Mouse (Mus musculus) brain, embryonic 14.5 days (tissue): ENCODE data around the gene Ltb4r1. TPM values are rescaled to one million over a fixed set of nuclear protein-coding genes. Genes with fewer than 3 reads are reported as not detected.

Experiments
- DNase-seq: peaks from one replicate; pipeline ENCODE4 v3.0.0-alpha.2; 2011; ENCODE audit warnings: low read depth
- CTCF ChIP-seq: fragments of 200-500 bp; IDR thresholded peaks from 2 replicates; pipeline ENCODE4 v1.5.1; 2012; ENCODE audit warnings: inconsistent platforms, mild to moderate bottlenecking, moderate library complexity, borderline replicate concordance; ENCODE audit not compliant: insufficient read depth, insufficient read length; ENCODE audit errors: extremely low read depth
- POLR2A ChIP-seq: fragments of 200-500 bp; IDR thresholded peaks from 2 replicates; pipeline ENCODE4 v1.6.1; 2012; ENCODE audit warnings: mild to moderate bottlenecking, inconsistent platforms, borderline replicate concordance; ENCODE audit not compliant: poor library complexity, insufficient read depth, insufficient read length, severe bottlenecking; ENCODE audit errors: extremely low read depth
- polyA plus RNA-seq: library from polyadenylated mRNA; depleted of rRNA; stranded (reverse); fragments of >200 nt; gene quantifications from 2 replicates; pipeline ENCODE4 v1.2.3, GENCODE M21; 2012; rRNA removed

Ltb4r1 gene
- polyA plus RNA-seq, 1 experiment = 0.71 TPM

GRCm38 (mm10) chr14:55793946-55794345 is 28.2 kb downstream of the Ltb4r1 start:
- DNase-seq = no peak

GRCm38 (mm10) chr14:55795380-55796163 is 29.8 kb downstream of the Ltb4r1 start:
- TF ChIP-seq POLR2A = no peak
- no peak for TF ChIP-seq CTCF
- no peak for DNase-seq

More at GRCm38 (mm10) chr14:55793946-55794345, 28.2 kb downstream of the Ltb4r1 start:
- TF ChIP-seq POLR2A (no peak), CTCF (no peak)

- TF ChIP-seq POLR2A (no peak), CTCF (no peak)
- peak; percentile 94 for DNase-seq
Observed at GRCm38 (mm10) chr14:55814885-55815284, 49.1 kb downstream of the Ltb4r1 start.

- peak; percentile 69 for DNase-seq
- TF ChIP-seq POLR2A = no peak
- TF ChIP-seq CTCF = no peak
Observed at GRCm38 (mm10) chr14:55815310-55815751, 49.6 kb downstream of the Ltb4r1 start.

Other genes starting within 250 kb of the Ltb4r1 start
- gene Nrl, start 241.0 kb upstream of the Ltb4r1 start, polyA plus RNA-seq = 0.56 and 0.69 TPM in 2 replicates
- 21.5 and 23.2 TPM in 2 replicates for gene Pck2, start 225.7 kb upstream of the Ltb4r1 start, polyA plus RNA-seq
- gene Dcaf11, start 206.0 kb upstream of the Ltb4r1 start, polyA plus RNA-seq = 111 and 112 TPM in 2 replicates
- gene A730061H03Rik, start 205.6 kb upstream of the Ltb4r1 start, polyA plus RNA-seq = 0.92 and 1.3 TPM in 2 replicates
- gene Fitm1, start 190.3 kb upstream of the Ltb4r1 start, polyA plus RNA-seq = 0.19 and 0.38 TPM in 2 replicates
- 94.1 and 98.3 TPM in 2 replicates for gene Psme1, start 187.8 kb upstream of the Ltb4r1 start, polyA plus RNA-seq
- 14.5 and 20.9 TPM in 2 replicates for gene Emc9, start 180.7 kb upstream of the Ltb4r1 start, polyA plus RNA-seq
- gene Psme2, start 174.8 kb upstream of the Ltb4r1 start, polyA plus RNA-seq = 65.9 and 76.2 TPM in 2 replicates
- gene Rnf31, start 174.3 kb upstream of the Ltb4r1 start, polyA plus RNA-seq = 25.1 and 30.4 TPM in 2 replicates
- gene Irf9, start 162.4 kb upstream of the Ltb4r1 start, polyA plus RNA-seq = 23.5 and 26.2 TPM in 2 replicates
- 15.9 and 18.4 TPM in 2 replicates for gene Rec8, start 147.9 kb upstream of the Ltb4r1 start, polyA plus RNA-seq
- 182 and 184 TPM in 2 replicates for gene Ipo4, start 130.0 kb upstream of the Ltb4r1 start, polyA plus RNA-seq
- gene Gm49378, start 128.1 kb upstream of the Ltb4r1 start, polyA plus RNA-seq = 8.4 and 8.8 TPM in 2 replicates
- 44.9 and 45.8 TPM in 2 replicates for gene Tm9sf1, start 122.2 kb upstream of the Ltb4r1 start, polyA plus RNA-seq
- 1.2 and 1.8 TPM in 2 replicates for gene Tssk4, start 115.8 kb upstream of the Ltb4r1 start, polyA plus RNA-seq
- 45.8 and 51.0 TPM in 2 replicates for gene Mdp1, start 105.5 kb upstream of the Ltb4r1 start, polyA plus RNA-seq
- gene Gmpr2, start 94.0 kb upstream of the Ltb4r1 start, polyA plus RNA-seq = 32.8 and 41.3 TPM in 2 replicates
- 351 and 412 TPM in 2 replicates for gene Nedd8, start 93.8 kb upstream of the Ltb4r1 start, polyA plus RNA-seq
- 23.2 and 31.9 TPM in 2 replicates for gene Tinf2, start 84.1 kb upstream of the Ltb4r1 start, polyA plus RNA-seq
- gene Tgm1, start 52.0 kb upstream of the Ltb4r1 start, polyA plus RNA-seq = 0.96 and 1.2 TPM in 2 replicates
- gene Rabggta, start 43.7 kb upstream of the Ltb4r1 start, polyA plus RNA-seq = 64.9 and 72.8 TPM in 2 replicates
- gene Dhrs1, start 20.3 kb upstream of the Ltb4r1 start, polyA plus RNA-seq = 67.1 and 88.2 TPM in 2 replicates
- 24.6 and 27.9 TPM in 2 replicates for gene Nop9, start 20.3 kb upstream of the Ltb4r1 start, polyA plus RNA-seq
- 0.60 and 0.76 TPM in 2 replicates for gene Cideb, start 7.5 kb upstream of the Ltb4r1 start, polyA plus RNA-seq
- gene Ltb4r2, start 4.5 kb upstream of the Ltb4r1 start, polyA plus RNA-seq = 0.29 and 0.38 TPM in 2 replicates
- gene Adcy4, start 18.1 kb downstream of the Ltb4r1 start, polyA plus RNA-seq = 3.5 and 7.8 TPM in 2 replicates
- 2.5 and 2.6 TPM in 2 replicates for gene Ripk3, start 22.9 kb downstream of the Ltb4r1 start, polyA plus RNA-seq
- gene Nfatc4, start 57.2 kb downstream of the Ltb4r1 start, polyA plus RNA-seq = 22.3 and 26.2 TPM in 2 replicates
- gene Nynrin, start 88.0 kb downstream of the Ltb4r1 start, polyA plus RNA-seq = 14.1 and 24.1 TPM in 2 replicates
- 0.43 and 0.51 TPM in 2 replicates for gene Cbln3, start 118.4 kb downstream of the Ltb4r1 start, polyA plus RNA-seq
- gene Khnyn, start 119.0 kb downstream of the Ltb4r1 start, polyA plus RNA-seq = 13.4 and 13.7 TPM in 2 replicates
- gene Sdr39u1, start 134.3 kb downstream of the Ltb4r1 start, polyA plus RNA-seq = 97.6 and 120 TPM in 2 replicates
- gene Cma1, start 178.7 kb downstream of the Ltb4r1 start, polyA plus RNA-seq = 1.9 and 5.3 TPM in 2 replicates
- not detected in 2 replicates for gene Cma2, start 185.0 kb downstream of the Ltb4r1 start, polyA plus RNA-seq